Mouse (Mus musculus) spleen, adult 2 months (tissue): Measurements from ENCODE around the gene 6330409D20Rik.

Source experiments
- CTCF ChIP-seq: fragments of 200-500 bp; IDR thresholded peaks from 2 replicates; pipeline ENCODE4 v1.5.1; 2011; ENCODE audit warnings: mild to moderate bottlenecking, inconsistent platforms; ENCODE audit not compliant: insufficient read depth, insufficient read length, insufficient replicate concordance; ENCODE audit errors: extremely low read depth
- POLR2A ChIP-seq: fragments of 200-500 bp; IDR thresholded peaks from 2 replicates; pipeline ENCODE4 v1.6.1; 2011; ENCODE audit warnings: low read depth, low read length, inconsistent platforms

- TF ChIP-seq CTCF (no peak), POLR2A (no peak)
Observed at GRCm38 (mm10) chr2:32767241-32767640, 26.4 kb upstream of the 6330409D20Rik start.
